Mouse (Mus musculus): ENCODE data around the gene Wfdc17. TPM values are rescaled to one million over a fixed set of nuclear protein-coding genes. Genes with fewer than 3 reads are reported as not detected.

Wfdc17 gene
- polyA plus RNA-seq, 1 experiment: not detected

GRCm38 (mm10) chr11:83733071-83733640 lies 29.4 kb downstream of the Wfdc17 start:
- Histone ChIP-seq H3K4me2 (ENCODE audit: low read depth) (no peak overlapping the region), H3K4me3 (no peak overlapping the region), H3K36me3 (ENCODE audit: control insufficient read depth, insufficient read depth) (no peaks in the 10 kb centered on the region), H3ac (ENCODE audit: control insufficient read depth, insufficient read length) (no peak overlapping the region), H3K27me3 (ENCODE audit: control insufficient read depth, insufficient read depth, insufficient read length) (no peaks in the 10 kb centered on the region), H3K79me2 (ENCODE audit: control insufficient read depth, insufficient read depth) (no peaks in the 10 kb centered on the region)
- no peak for TF ChIP-seq POLR2AphosphoS2 (IDR thresholded peaks at IDR 0.05; ENCODE audit: insufficient read length, low read depth)
- TF ChIP-seq SRF (IDR thresholded peaks at IDR 0.05; ENCODE audit: control insufficient read depth, insufficient read length, low read depth): no peak
- TF ChIP-seq POLR2A (IDR thresholded peaks at IDR 0.05; ENCODE audit: insufficient read length, low read depth): no peak
- TF ChIP-seq E2F4 (IDR thresholded peaks at IDR 0.05; ENCODE audit: insufficient read depth): no peak
- no peak for TF ChIP-seq USF1 (IDR thresholded peaks at IDR 0.05; ENCODE audit: low read depth)
- TF ChIP-seq MYOD1 (IDR thresholded peaks at IDR 0.05; ENCODE audit: control insufficient read depth in 1 of 3, insufficient read length in 2 of 3, low read depth in 2 of 3): no peak
- no peak for TF ChIP-seq REST (IDR thresholded peaks at IDR 0.05; ENCODE audit: insufficient read depth, insufficient read length)
- no peak for TF ChIP-seq CEBPB (IDR thresholded peaks at IDR 0.05; ENCODE audit: insufficient read depth, poor library complexity, severe bottlenecking)
- no peak for TF ChIP-seq TCF3 (IDR thresholded peaks at IDR 0.05; ENCODE audit: insufficient read length, low read depth)

GRCm38 (mm10) chr11:83734215-83734614 lies 30.4 kb downstream of the Wfdc17 start:
- TF ChIP-seq TCF3 (IDR thresholded peaks at IDR 0.05; ENCODE audit: insufficient read length, low read depth) (no peak), TCF12 (IDR thresholded peaks at IDR 0.05; ENCODE audit: insufficient read depth, poor library complexity, severe bottlenecking) (no peak), CEBPB (IDR thresholded peaks at IDR 0.05; ENCODE audit: insufficient read depth, poor library complexity, severe bottlenecking) (no peak), MYOD1 (IDR thresholded peaks at IDR 0.05; ENCODE audit: control insufficient read depth in 1 of 3, insufficient read length in 2 of 3, low read depth in 2 of 3) (no peak), REST (IDR thresholded peaks at IDR 0.05; ENCODE audit: insufficient read depth, insufficient read length) (no peak), USF1 (IDR thresholded peaks at IDR 0.05; ENCODE audit: low read depth) (no peak), SRF (IDR thresholded peaks at IDR 0.05; ENCODE audit: control insufficient read depth, insufficient read length, low read depth) (no peak)
- Histone ChIP-seq H3K36me3 (ENCODE audit: control insufficient read depth, insufficient read depth) (no peaks in the 10 kb centered on the region), H3K27me3 (ENCODE audit: control insufficient read depth, insufficient read depth, insufficient read length) (no peaks in the 10 kb centered on the region), H3K4me3 (no peak overlapping the region), H3K79me2 (ENCODE audit: control insufficient read depth, insufficient read depth) (no peaks in the 10 kb centered on the region), H3K4me2 (ENCODE audit: low read depth) (no peak overlapping the region), H3ac (ENCODE audit: control insufficient read depth, insufficient read length) (no peak overlapping the region)

GRCm38 (mm10) chr11:83735881-83736280 lies 32.1 kb downstream of the Wfdc17 start:
- Histone ChIP-seq H3K4me2 (ENCODE audit: low read depth) (no peak overlapping the region), H3K79me2 (ENCODE audit: control insufficient read depth, insufficient read depth) (no peaks in the 10 kb centered on the region), H3K4me3 (no peak overlapping the region), H3K36me3 (ENCODE audit: control insufficient read depth, insufficient read depth) (no peaks in the 10 kb centered on the region), H3K27me3 (ENCODE audit: control insufficient read depth, insufficient read depth, insufficient read length) (peaks cover 2% of the 10 kb centered on the region), H3ac (ENCODE audit: control insufficient read depth, insufficient read length) (no peak overlapping the region)
- TF ChIP-seq TCF3 (IDR thresholded peaks at IDR 0.05; ENCODE audit: insufficient read length, low read depth): no peak
- TF ChIP-seq USF1 (IDR thresholded peaks at IDR 0.05; ENCODE audit: low read depth): no peak
- no peak for TF ChIP-seq E2F4 (IDR thresholded peaks at IDR 0.05; ENCODE audit: insufficient read depth)
- TF ChIP-seq SRF (IDR thresholded peaks at IDR 0.05; ENCODE audit: control insufficient read depth, insufficient read length, low read depth): no peak
- TF ChIP-seq POLR2A (IDR thresholded peaks at IDR 0.05; ENCODE audit: insufficient read length, low read depth): no peak
- TF ChIP-seq CEBPB (IDR thresholded peaks at IDR 0.05; ENCODE audit: insufficient read depth, poor library complexity, severe bottlenecking): no peak
- TF ChIP-seq POLR2AphosphoS2 (IDR thresholded peaks at IDR 0.05; ENCODE audit: insufficient read length, low read depth): no peak
- TF ChIP-seq REST (IDR thresholded peaks at IDR 0.05; ENCODE audit: insufficient read depth, insufficient read length): no peak
- TF ChIP-seq MYOG (IDR thresholded peaks at IDR 0.05; ENCODE audit: control insufficient read depth in 1 of 3, insufficient read depth in 1 of 3, insufficient read length in 2 of 3, low read depth in 2 of 3): no peak
- TF ChIP-seq MYOD1 (IDR thresholded peaks at IDR 0.05; ENCODE audit: control insufficient read depth in 1 of 3, insufficient read length in 2 of 3, low read depth in 2 of 3): no peak
- TF ChIP-seq MAX (IDR thresholded peaks at IDR 0.05; ENCODE audit: low read depth): no peak
- no peak for TF ChIP-seq TCF12 (IDR thresholded peaks at IDR 0.05; ENCODE audit: insufficient read depth, poor library complexity, severe bottlenecking)

- H3K27me3 ChIP-seq (ENCODE audit: control insufficient read depth, insufficient read depth, insufficient read length): peaks cover 12% of the 10 kb centered on the region
Observed at GRCm38 (mm10) chr11:83737109-83737558, 33.3 kb downstream of the Wfdc17 start.

More at GRCm38 (mm10) chr11:83737109-83737558, 33.3 kb downstream of the Wfdc17 start:
- no peak for TF ChIP-seq CEBPB (IDR thresholded peaks at IDR 0.05; ENCODE audit: insufficient read depth, poor library complexity, severe bottlenecking)
- no peak for TF ChIP-seq TCF12 (IDR thresholded peaks at IDR 0.05; ENCODE audit: insufficient read depth, poor library complexity, severe bottlenecking)
- no peak for TF ChIP-seq POLR2A (IDR thresholded peaks at IDR 0.05; ENCODE audit: insufficient read length, low read depth)
- no peak for TF ChIP-seq MYOD1 (IDR thresholded peaks at IDR 0.05; ENCODE audit: control insufficient read depth in 1 of 3, insufficient read length in 2 of 3, low read depth in 2 of 3)
- no peak for TF ChIP-seq E2F4 (IDR thresholded peaks at IDR 0.05; ENCODE audit: insufficient read depth)
- TF ChIP-seq MYOG (IDR thresholded peaks at IDR 0.05; ENCODE audit: control insufficient read depth in 1 of 3, insufficient read depth in 1 of 3, insufficient read length in 2 of 3, low read depth in 2 of 3): no peak
- TF ChIP-seq SRF (IDR thresholded peaks at IDR 0.05; ENCODE audit: control insufficient read depth, insufficient read length, low read depth): no peak
- TF ChIP-seq REST (IDR thresholded peaks at IDR 0.05; ENCODE audit: insufficient read depth, insufficient read length): no peak
- no peak for TF ChIP-seq MAX (IDR thresholded peaks at IDR 0.05; ENCODE audit: low read depth)
- TF ChIP-seq TCF3 (IDR thresholded peaks at IDR 0.05; ENCODE audit: insufficient read length, low read depth): no peak
- TF ChIP-seq POLR2AphosphoS2 (IDR thresholded peaks at IDR 0.05; ENCODE audit: insufficient read length, low read depth): no peak
- TF ChIP-seq USF1 (IDR thresholded peaks at IDR 0.05; ENCODE audit: low read depth): no peak
- Histone ChIP-seq H3K36me3 (ENCODE audit: control insufficient read depth, insufficient read depth) (no peaks in the 10 kb centered on the region), H3ac (ENCODE audit: control insufficient read depth, insufficient read length) (no peak overlapping the region), H3K4me3 (no peak overlapping the region), H3K79me2 (ENCODE audit: control insufficient read depth, insufficient read depth) (no peaks in the 10 kb centered on the region), H3K4me2 (ENCODE audit: low read depth) (no peak overlapping the region)

Data from myocyte (in vitro differentiated cells).